Mouse (Mus musculus) frontal cortex, postnatal 14 days (tissue): Measurements from ENCODE around the gene Tmem151b.

ENCODE experiments used
- DNase-seq, 2 experiments: peaks; one replicate each; pipeline ENCODE4 v3.0.0; 2022; ENCODE audit warnings: low spot score in 2 of 2

Gene Tmem151b

GRCm38 (mm10) chr17:45510871-45511270 lies 38.6 kb downstream of the Tmem151b start:
- no peak for DNase-seq

- peak; percentile 87 to 92 for DNase-seq
Measured at GRCm38 (mm10) chr17:45506700-45507189, 42.7 kb downstream of the Tmem151b start, which contains the start of gene Aars2. Gene Aars2, plus strand, starts transcription at chr17:45506841.

GRCm38 (mm10) chr17:45505941-45506465 lies 43.5 kb downstream of the Tmem151b start:
- DNase-seq = no peak

- no peak for DNase-seq
Measured at GRCm38 (mm10) chr17:45503301-45503973, 46.0 kb downstream of the Tmem151b start.

GRCm38 (mm10) chr17:45502324-45502723 lies 47.2 kb downstream of the Tmem151b start:
- DNase-seq = no peak

- no peak for DNase-seq
Measured at GRCm38 (mm10) chr17:45500981-45501380, 48.5 kb downstream of the Tmem151b start.

- no peak for DNase-seq
Measured at GRCm38 (mm10) chr17:45499516-45499915, 50.0 kb downstream of the Tmem151b start.

- no peak for DNase-seq
Measured at GRCm38 (mm10) chr17:45498397-45498796, 51.1 kb downstream of the Tmem151b start.

GRCm38 (mm10) chr17:45495398-45495797 lies 54.1 kb downstream of the Tmem151b start:
- no peak for DNase-seq
